Mouse (Mus musculus): ENCODE measurements around the gene Fam19a2.

DNA sequence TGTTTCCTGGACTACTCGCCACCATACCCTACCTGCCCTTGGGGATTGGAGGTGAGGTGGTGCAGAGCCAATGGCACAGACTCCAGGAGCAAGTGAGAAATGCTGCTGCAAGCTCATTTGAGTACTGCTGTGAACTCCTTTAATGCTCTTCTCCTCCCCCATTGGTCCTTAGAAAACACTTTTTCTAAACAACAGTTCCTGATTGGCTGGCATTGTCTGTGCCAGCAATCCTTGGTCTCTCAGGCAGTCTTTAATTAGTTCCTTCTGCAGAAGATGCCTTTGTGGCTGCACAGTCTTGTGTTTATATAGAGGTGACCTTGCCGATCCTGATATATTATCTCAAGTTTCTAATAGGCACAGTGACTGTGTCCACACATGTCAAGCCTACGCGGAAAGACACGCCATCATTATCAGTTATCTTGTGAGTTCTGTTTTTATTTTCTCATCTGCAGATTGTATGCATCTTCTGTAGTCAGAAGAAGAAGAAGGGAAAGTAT is 365.5 kb downstream of the Fam19a2 start:
- TF ChIP-seq MYOD1 (IDR thresholded peaks at IDR 0.05; ENCODE audit: control insufficient read depth in 1 of 3, insufficient read length in 2 of 3, low read depth in 2 of 3) (no peak), CEBPB (IDR thresholded peaks at IDR 0.05; ENCODE audit: insufficient read depth, poor library complexity, severe bottlenecking) (no peak), MAX (IDR thresholded peaks at IDR 0.05; ENCODE audit: low read depth) (no peak), MYOG (IDR thresholded peaks at IDR 0.05; ENCODE audit: control insufficient read depth in 1 of 3, insufficient read depth in 1 of 3, insufficient read length in 2 of 3, low read depth in 2 of 3) (no peak), POLR2A (IDR thresholded peaks at IDR 0.05; ENCODE audit: insufficient read length, low read depth) (no peak)

Measured in myocyte (in vitro differentiated cells).